Mouse (Mus musculus): Measurements from ENCODE around the gene Atxn7. TPM values are rescaled to one million over a fixed set of nuclear protein-coding genes. Genes with fewer than 3 reads are reported as not detected.
A peak's percentile ranks its signal among the peaks of the same experiment; 100 is the strongest.

Atxn7 gene
- total RNA-seq, 1 experiment from 2014 or later: 28.7 TPM

DNA sequence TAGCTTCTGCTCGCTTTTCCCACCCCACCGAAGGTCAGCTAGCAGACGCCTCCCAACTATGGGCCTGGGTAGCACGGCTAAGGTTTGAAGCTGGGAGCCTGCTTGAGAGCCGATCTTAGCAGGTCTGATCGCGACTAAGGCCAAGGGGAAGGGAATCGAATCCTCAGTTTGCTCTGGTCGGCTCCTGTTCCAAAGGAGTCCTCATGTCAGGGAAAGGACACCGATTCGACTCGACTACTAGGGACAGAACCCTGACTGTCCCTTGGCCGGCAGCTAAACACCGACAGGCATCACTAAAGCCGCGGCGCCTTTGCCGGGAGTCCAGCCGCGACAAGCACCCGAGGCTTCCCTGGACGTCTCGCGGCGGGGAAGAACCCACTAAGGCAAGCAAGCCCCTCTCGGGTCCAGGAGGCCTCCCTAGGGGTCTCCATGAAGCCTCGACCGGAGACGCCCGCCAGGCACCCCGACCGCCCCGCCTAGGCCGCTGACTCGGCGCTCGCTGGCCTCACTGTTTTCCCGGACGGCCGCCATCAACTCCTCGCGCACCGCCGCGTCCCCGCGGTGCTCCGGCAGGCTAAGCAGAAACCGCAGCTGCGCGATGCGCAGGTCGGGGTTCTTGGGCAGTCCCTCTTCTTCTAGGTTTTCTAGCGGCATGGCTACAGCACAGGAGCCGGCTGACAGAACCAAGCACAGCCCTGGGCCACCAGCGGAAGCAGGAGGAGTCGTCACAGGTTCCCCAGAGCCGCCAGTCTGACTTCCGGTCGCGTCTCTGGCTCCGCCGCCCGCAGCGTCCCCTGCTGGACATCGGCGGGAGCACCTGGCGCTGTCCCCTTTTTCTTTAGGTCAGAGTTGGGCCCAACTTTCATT is 159.2 kb downstream of the Atxn7 start, which contains the start of gene Psmd6:
TSS of gene Psmd6 (minus strand) at position 755 of the 867 bp plus-strand sequence.
- DNase-seq: peak; percentile 90

Other genes with a start within 250 kb of the Atxn7 start
- not detected in 2 replicates for gene Gm281, start 47.0 kb upstream of the Atxn7 start, total RNA-seq (2021)
- gene Thoc7, start 412 bp downstream of the Atxn7 start, total RNA-seq (2021): 105 and 129 TPM in 2 replicates
- gene Psmd6, start 159.5 kb downstream of the Atxn7 start, total RNA-seq (2021): 127 and 138 TPM in 2 replicates
- gene Olfr720, start 225.4 kb downstream of the Atxn7 start, total RNA-seq (2021): not detected in 2 replicates